Mouse (Mus musculus) lung, embryonic 15.5 days (tissue): Measurements from ENCODE around the gene Gpsm3. TPM values are rescaled to one million over a fixed set of nuclear protein-coding genes. Genes with fewer than 3 reads are reported as not detected.

Source experiments
- ATAC-seq: fragments of 200-750 bp; cut with Nextera tagmentation; 2 replicates; pipeline ENCODE4 v1.8.0; 2017; ENCODE audit warnings: moderate number of reproducible peaks, borderline replicate concordance; ENCODE audit not compliant: low FRiP score, low TSS enrichment; ENCODE audit errors: extremely low read depth
- H3K27ac ChIP-seq: fragments of 300-500 bp; sonication (generic); 2 replicates; pipeline ENCODE4 v1.5.1; 2015; ENCODE audit warnings: moderate library complexity, mild to moderate bottlenecking, inconsistent platforms
- H3K27me3 ChIP-seq: fragments of 300-500 bp; sonication (generic); 2 replicates; pipeline ENCODE4 v1.6.1; 2015; ENCODE audit warnings: inconsistent platforms
- H3K36me3 ChIP-seq: fragments of 300-500 bp; sonication (generic); 2 replicates; pipeline ENCODE4 v1.6.1; 2015; ENCODE audit warnings: inconsistent platforms
- H3K4me1 ChIP-seq: fragments of 300-500 bp; sonication (generic); 2 replicates; pipeline ENCODE4 v1.6.1; 2015; ENCODE audit warnings: inconsistent platforms
- H3K4me2 ChIP-seq: fragments of 300-500 bp; sonication (generic); 2 replicates; pipeline ENCODE4 v1.6.1; 2015; ENCODE audit warnings: inconsistent platforms, mild to moderate bottlenecking, moderate library complexity
- H3K4me3 ChIP-seq: fragments of 300-500 bp; sonication (generic); 2 replicates; pipeline ENCODE4 v1.5.1; 2015; ENCODE audit warnings: mild to moderate bottlenecking, inconsistent platforms
- H3K9ac ChIP-seq: fragments of 300-500 bp; sonication (generic); 2 replicates; pipeline ENCODE4 v1.6.1; 2015; ENCODE audit warnings: inconsistent platforms
- H3K9me3 ChIP-seq: fragments of 300-500 bp; sonication (generic); 2 replicates; pipeline ENCODE4 v1.6.1; 2016; ENCODE audit warnings: inconsistent platforms
- WGBS: fragments of 180-500 bp; shearing (Covaris S2); methylation state at CpG from one replicate; pipeline ENCODE4 v1.1.7; 2015; 5-methylcytosine and 5-hydroxymethylcytosine counted together
- polyA plus RNA-seq: library from polyadenylated mRNA; unstranded; fragments of >200 nt; fragmentation: Nextera tagmentation; extraction: Ambion mirVana; gene quantifications from 2 replicates; pipeline ENCODE4 v1.2.1, GENCODE M21; 2015

Gpsm3 gene
- polyA plus RNA-seq, 1 experiment from 2014 or later, result 17.9 TPM

DNA sequence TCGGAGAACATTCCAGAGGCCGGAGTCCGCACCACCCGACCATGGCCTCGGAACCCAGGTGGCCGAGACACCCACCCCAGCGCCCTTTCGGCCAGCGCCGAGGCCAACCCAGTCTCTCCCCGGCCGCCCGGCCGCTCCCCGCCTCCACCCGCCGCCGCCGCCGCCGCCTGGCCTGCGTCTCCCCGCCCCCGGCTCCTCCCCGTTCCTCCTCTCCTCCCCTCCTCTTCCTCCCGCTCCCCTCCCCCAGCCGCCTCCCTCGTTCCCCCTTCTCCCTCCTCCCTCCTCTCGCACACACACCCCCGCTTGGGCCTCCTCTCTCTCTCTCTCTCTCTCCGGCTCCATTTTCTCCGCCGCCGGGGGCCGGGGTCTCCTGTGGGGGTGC lies 2.4 kb downstream of the Gpsm3 start:
- Histone ChIP-seq H3K4me1 (peaks cover 76% of the 10 kb centered on the region), H3K36me3 (peaks cover 23% of the 10 kb centered on the region), H3K27ac (peak overlapping the region; percentile 96), H3K4me2 (peak overlapping the region; percentile 96), H3K4me3 (peak overlapping the region; percentile 87), H3K9ac (peak overlapping the region; percentile 93), H3K27me3 (no peaks in the 10 kb centered on the region), H3K9me3 (no peaks in the 10 kb centered on the region)
- under 1% methylated on average over 25 of the region's 35 CpGs for WGBS
- ATAC-seq, result peak; percentile 53

GRCm38 (mm10) chr17:34592581-34593549 lies 3.3 kb downstream of the Gpsm3 start:
- H3K27me3 ChIP-seq, result no peaks in the 10 kb centered on the region
- peak overlapping the region; percentile 96 for H3K4me2 ChIP-seq
- H3K4me1 ChIP-seq, result peaks cover 81% of the 10 kb centered on the region
- H3K9me3 ChIP-seq, result no peaks in the 10 kb centered on the region
- H3K4me3 ChIP-seq, result peak overlapping the region; percentile 87
- ATAC-seq, result no peak
- WGBS, result 1% methylated on average over 32 of the region's 32 CpGs
- peaks cover 23% of the 10 kb centered on the region for H3K36me3 ChIP-seq
- peak overlapping the region; percentile 93 for H3K9ac ChIP-seq
- peak overlapping the region; percentile 96 for H3K27ac ChIP-seq

- peaks cover 80% of the 10 kb centered on the region for H3K4me1 ChIP-seq
- ATAC-seq, result no peak
- WGBS, result 38% methylated on average over 34 of the region's 34 CpGs
These were observed 4.3 kb downstream of the Gpsm3 start for GRCm38 (mm10) chr17:34593752-34594525.

GRCm38 (mm10) chr17:34596098-34596497 lies 6.5 kb downstream of the Gpsm3 start:
- Histone ChIP-seq H3K4me1 (peaks cover 68% of the 10 kb centered on the region), H3K27ac (peak overlapping the region; percentile 56), H3K9me3 (no peaks in the 10 kb centered on the region), H3K9ac (no peak overlapping the region), H3K4me3 (no peak overlapping the region), H3K4me2 (no peak overlapping the region), H3K27me3 (no peaks in the 10 kb centered on the region), H3K36me3 (peaks cover 34% of the 10 kb centered on the region)
- 39% methylated on average over 8 of the region's 8 CpGs for WGBS
- no peak for ATAC-seq

More at GRCm38 (mm10) chr17:34593752-34594525, 4.3 kb downstream of the Gpsm3 start:
- Histone ChIP-seq H3K9me3 (no peaks in the 10 kb centered on the region), H3K27me3 (no peaks in the 10 kb centered on the region), H3K4me2 (peak overlapping the region; percentile 96), H3K36me3 (peaks cover 23% of the 10 kb centered on the region), H3K4me3 (peak overlapping the region; percentile 87), H3K9ac (peak overlapping the region; percentile 93), H3K27ac (peak overlapping the region; percentile 96)

- Histone ChIP-seq H3K4me3 (peak within 1 kb of the TSS; percentile 31), H3K4me1 (peaks cover 70% of the 10 kb centered on the region), H3K36me3 (peaks cover 39% of the 10 kb centered on the region), H3K4me2 (peak within 1 kb of the TSS; percentile 49), H3K27me3 (no peaks in the 10 kb centered on the region), H3K27ac (peak within 1 kb of the TSS; percentile 56), H3K9me3 (no peaks in the 10 kb centered on the region), H3K9ac (peak within 1 kb of the TSS; percentile 27; the same call in 1 of the 2 replicates)
- ATAC-seq, result peak; percentile 56; the same call in 1 of the 2 replicates
- WGBS, result 8% methylated on average over 6 of the region's 6 CpGs
These were observed 8.0 kb downstream of the Gpsm3 start, which contains the start of gene Ager for GRCm38 (mm10) chr17:34597566-34598095. Ager (plus strand) TSS chr17:34597862.

DNA sequence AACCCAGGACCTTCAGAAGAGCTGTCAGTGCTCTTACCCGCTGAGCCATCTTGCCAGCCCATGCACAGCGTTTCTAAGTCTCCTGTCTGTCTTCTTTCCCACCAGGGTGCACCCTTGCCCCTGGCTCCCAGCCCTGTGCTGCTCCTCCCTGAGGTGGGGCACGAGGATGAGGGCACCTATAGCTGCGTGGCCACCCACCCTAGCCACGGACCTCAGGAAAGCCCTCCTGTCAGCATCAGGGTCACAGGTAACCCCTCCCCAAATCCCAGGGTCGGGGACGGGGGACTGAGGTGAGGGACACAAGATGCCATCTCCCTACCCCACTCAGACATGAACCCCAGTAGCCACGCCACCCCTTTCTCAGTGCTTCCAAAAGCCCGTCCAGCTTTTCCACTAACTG lies 10.3 kb downstream of the Gpsm3 start:
- Histone ChIP-seq H3K27ac (no peak overlapping the region), H3K4me1 (peaks cover 60% of the 10 kb centered on the region), H3K9ac (no peak overlapping the region), H3K4me2 (peak overlapping the region; percentile 49; the same call in 1 of the 2 replicates), H3K27me3 (no peaks in the 10 kb centered on the region), H3K36me3 (peaks cover 30% of the 10 kb centered on the region), H3K4me3 (no peak overlapping the region), H3K9me3 (no peaks in the 10 kb centered on the region)
- no peak for ATAC-seq
- WGBS, result 73% methylated on average over 9 of the region's 9 CpGs

- H3K36me3 ChIP-seq, result peaks cover 16% of the 10 kb centered on the region
- H3K4me1 ChIP-seq, result peaks cover 53% of the 10 kb centered on the region
- H3K27me3 ChIP-seq, result no peaks in the 10 kb centered on the region
- 0 out of 2 replicates have a peak overlapping the region, but pooled peaks have one; percentile 60 for H3K9ac ChIP-seq
- peak overlapping the region; percentile 86; the same call in 1 of the 2 replicates for H3K4me2 ChIP-seq
- no peak for ATAC-seq
- 0 out of 2 replicates have a peak overlapping the region, but pooled peaks have one; percentile 59 for H3K4me3 ChIP-seq
- H3K27ac ChIP-seq, result no peak overlapping the region
- no peaks in the 10 kb centered on the region for H3K9me3 ChIP-seq
- WGBS, result 79% methylated on average over 12 of the region's 12 CpGs
These were observed 12.2 kb downstream of the Gpsm3 start for GRCm38 (mm10) chr17:34601796-34602195.

- under 1% methylated on average over 30 of the region's 30 CpGs for WGBS
- Histone ChIP-seq H3K36me3 (peaks cover 16% of the 10 kb centered on the region), H3K9me3 (no peaks in the 10 kb centered on the region), H3K27ac (peak within 1 kb of the TSS; percentile 90), H3K4me1 (peaks cover 46% of the 10 kb centered on the region), H3K9ac (peak within 1 kb of the TSS; percentile 92), H3K4me3 (peak within 1 kb of the TSS; percentile 95), H3K27me3 (no peaks in the 10 kb centered on the region), H3K4me2 (peak within 1 kb of the TSS; percentile 95)
- ATAC-seq, result peak; percentile 96
These were observed 13.9 kb downstream of the Gpsm3 start, which contains the start of gene Rnf5 for GRCm38 (mm10) chr17:34603375-34604060. Rnf5 (minus strand) TSS chr17:34603690.

GRCm38 (mm10) chr17:34604061-34604508 lies 14.5 kb downstream of the Gpsm3 start, which contains the start of gene Agpat1:
Agpat1 (plus strand) TSS chr17:34604262.
- Histone ChIP-seq H3K27ac (peak within 1 kb of the TSS; percentile 90), H3K9ac (peak within 1 kb of the TSS; percentile 92), H3K4me3 (peak within 1 kb of the TSS; percentile 95), H3K4me1 (peaks cover 42% of the 10 kb centered on the region), H3K4me2 (peak within 1 kb of the TSS; percentile 95), H3K36me3 (peaks cover 16% of the 10 kb centered on the region), H3K27me3 (no peaks in the 10 kb centered on the region), H3K9me3 (no peaks in the 10 kb centered on the region)
- under 1% methylated on average over 28 of the region's 35 CpGs for WGBS
- peak; percentile 92 for ATAC-seq

GRCm38 (mm10) chr17:34604511-34605237 lies 15.1 kb downstream of the Gpsm3 start:
- Histone ChIP-seq H3K4me1 (peaks cover 36% of the 10 kb centered on the region), H3K36me3 (peaks cover 16% of the 10 kb centered on the region), H3K27ac (peak overlapping the region; percentile 90), H3K9me3 (no peaks in the 10 kb centered on the region), H3K9ac (peak overlapping the region; percentile 92), H3K4me2 (peak overlapping the region; percentile 95), H3K4me3 (peak overlapping the region; percentile 95), H3K27me3 (no peaks in the 10 kb centered on the region)
- WGBS, result 15% methylated on average over 24 of the region's 24 CpGs
- no peak for ATAC-seq
